Mouse (Mus musculus): ENCODE data around the gene 4931429L15Rik.
"Not testable (repeated sequence)": the region's sequence is repeated elsewhere in the genome, so short reads cannot be mapped to it uniquely, and the experiment has no call there.

The 4931429L15Rik gene

GRCm38 (mm10) chr9:46319886-46320285 lies at the start of gene 4931429L15Rik:
Gene 4931429L15Rik (minus strand): TSS chr9:46319986.
- not testable (repeated sequence) for DNase-seq (ENCODE audit: inconsistent ontology term)

- no peak for DNase-seq (ENCODE audit: inconsistent ontology term)
Observed at GRCm38 (mm10) chr9:46362459-46362858, 42.7 kb upstream of the 4931429L15Rik start.

GRCm38 (mm10) chr9:46361461-46362111 lies 41.8 kb upstream of the 4931429L15Rik start:
- no peak for DNase-seq (ENCODE audit: inconsistent ontology term)

GRCm38 (mm10) chr9:46353992-46354391 lies 34.2 kb upstream of the 4931429L15Rik start:
- DNase-seq (ENCODE audit: inconsistent ontology term), result peak; percentile 63

- DNase-seq (ENCODE audit: inconsistent ontology term), result no peak
Observed at GRCm38 (mm10) chr9:46353330-46353724, 33.5 kb upstream of the 4931429L15Rik start.

- no peak for DNase-seq (ENCODE audit: inconsistent ontology term)
Observed at GRCm38 (mm10) chr9:46352651-46353329, 33.0 kb upstream of the 4931429L15Rik start.

GRCm38 (mm10) chr9:46350451-46350981 lies 30.7 kb upstream of the 4931429L15Rik start:
- DNase-seq (ENCODE audit: inconsistent ontology term), result peak; percentile 86

GRCm38 (mm10) chr9:46345887-46346665 lies 26.3 kb upstream of the 4931429L15Rik start:
- DNase-seq (ENCODE audit: inconsistent ontology term), result no peak

- no peak for DNase-seq (ENCODE audit: inconsistent ontology term)
Observed at GRCm38 (mm10) chr9:46339051-46339652, 19.4 kb upstream of the 4931429L15Rik start.

GRCm38 (mm10) chr9:46338384-46338783 lies 18.6 kb upstream of the 4931429L15Rik start:
- DNase-seq (ENCODE audit: inconsistent ontology term), result no peak

GRCm38 (mm10) chr9:46337852-46338291 lies 18.1 kb upstream of the 4931429L15Rik start:
- DNase-seq (ENCODE audit: inconsistent ontology term), result peak; percentile 54

GRCm38 (mm10) chr9:46337331-46337730 lies 17.5 kb upstream of the 4931429L15Rik start:
- no peak for DNase-seq (ENCODE audit: inconsistent ontology term)

GRCm38 (mm10) chr9:46336294-46336693 lies 16.5 kb upstream of the 4931429L15Rik start:
- not testable (repeated sequence) for DNase-seq (ENCODE audit: inconsistent ontology term)

GRCm38 (mm10) chr9:46335461-46335995 lies 15.7 kb upstream of the 4931429L15Rik start:
- DNase-seq (ENCODE audit: inconsistent ontology term), result no peak

GRCm38 (mm10) chr9:46334471-46335025 lies 14.8 kb upstream of the 4931429L15Rik start:
- no peak for DNase-seq (ENCODE audit: inconsistent ontology term)

GRCm38 (mm10) chr9:46331301-46331700 lies 11.5 kb upstream of the 4931429L15Rik start:
- DNase-seq (ENCODE audit: inconsistent ontology term), result no peak

- DNase-seq (ENCODE audit: inconsistent ontology term), result no peak
Observed at GRCm38 (mm10) chr9:46330586-46330895, 10.8 kb upstream of the 4931429L15Rik start.

- DNase-seq (ENCODE audit: inconsistent ontology term), result no peak
Observed at GRCm38 (mm10) chr9:46329801-46330585, 10.2 kb upstream of the 4931429L15Rik start.

GRCm38 (mm10) chr9:46329250-46329648 lies 9.5 kb upstream of the 4931429L15Rik start:
- no peak for DNase-seq (ENCODE audit: inconsistent ontology term)

- peak; percentile 69 for DNase-seq (ENCODE audit: inconsistent ontology term)
Observed at GRCm38 (mm10) chr9:46328572-46329249, 8.9 kb upstream of the 4931429L15Rik start.
